Mouse (Mus musculus) thymus, postnatal 10 days (tissue): ENCODE measurements around the gene Actrt2.

ENCODE experiments used
- DNase-seq, 2 experiments: peaks; one replicate each; pipeline ENCODE4 v3.0.0; 2021; ENCODE audit warnings: low spot score in 2 of 2

Gene Actrt2

GRCm38 (mm10) chr4:154683068-154683752 is 15.5 kb upstream of the Actrt2 start:
- no peak for DNase-seq

GRCm38 (mm10) chr4:154682311-154682710 is 14.6 kb upstream of the Actrt2 start:
- no peak for DNase-seq

DNA sequence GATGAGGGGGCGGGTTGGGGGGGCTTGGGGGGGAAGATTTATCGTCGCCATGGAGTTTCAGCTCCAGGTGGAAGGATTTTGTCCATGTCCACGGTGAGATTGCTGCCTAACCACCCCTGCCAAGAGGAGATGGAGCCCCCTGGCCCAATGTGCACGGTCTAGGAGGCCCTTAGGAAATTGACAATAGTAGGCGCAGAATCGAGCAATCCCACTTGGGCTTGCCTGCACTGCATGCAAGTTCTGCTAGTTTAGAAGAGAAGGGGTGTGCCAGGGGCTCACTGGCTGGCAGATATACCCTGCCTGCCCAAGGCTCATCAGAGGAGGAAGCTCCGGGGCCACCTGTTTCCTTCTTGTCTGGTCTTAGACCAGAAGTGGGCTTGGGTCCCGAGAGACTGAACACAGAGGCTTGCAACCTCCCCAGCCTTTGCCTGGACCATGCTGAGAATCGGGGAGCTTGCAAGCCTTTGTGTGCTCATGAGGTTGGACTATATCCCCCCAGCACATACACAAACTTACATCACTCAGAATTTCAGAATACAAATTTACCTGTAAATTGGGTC is 7.9 kb upstream of the Actrt2 start:
- DNase-seq = no peak

DNA sequence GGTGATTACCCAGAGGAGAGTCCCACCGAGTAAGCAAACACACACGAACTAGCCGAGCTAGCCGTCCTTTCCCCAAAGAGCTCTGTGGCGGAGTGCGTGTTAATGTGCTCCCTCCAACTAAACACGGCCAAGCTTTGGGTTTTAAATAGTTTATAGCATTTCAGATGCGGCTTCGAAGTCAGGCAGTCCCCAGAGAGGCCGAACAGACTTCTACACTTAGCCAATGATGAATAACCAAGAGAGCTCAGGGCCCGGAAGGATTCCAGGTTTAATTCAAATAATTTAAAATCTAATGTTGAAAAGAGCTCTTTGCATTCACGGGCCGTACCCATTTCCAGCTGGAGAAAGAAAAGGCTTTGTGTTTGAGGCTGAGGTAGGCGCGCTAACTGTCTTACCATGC is 7.3 kb upstream of the Actrt2 start:
- no peak for DNase-seq

DNA sequence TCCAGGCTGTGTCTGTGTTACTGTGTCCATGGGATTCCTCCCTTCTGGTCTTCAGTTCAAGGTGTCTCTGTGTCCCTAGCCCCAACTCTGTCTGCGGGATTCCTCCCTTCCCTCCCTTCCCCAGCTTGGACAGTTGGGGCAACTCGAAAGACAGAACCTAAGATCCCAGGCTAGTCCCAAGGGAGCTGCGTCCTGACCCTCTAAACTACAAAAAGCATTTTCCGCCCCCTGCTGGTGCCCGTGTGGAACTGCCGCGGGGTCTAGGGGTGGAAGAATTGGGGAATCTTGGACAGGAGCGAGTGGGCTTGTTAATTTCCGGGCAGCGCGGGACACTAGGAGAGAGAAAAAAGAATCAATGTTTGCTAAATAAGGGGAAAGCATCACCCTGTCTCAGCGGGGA is 6.9 kb upstream of the Actrt2 start:
- DNase-seq = peak in 1 of 2 experiments; percentile 35

DNA sequence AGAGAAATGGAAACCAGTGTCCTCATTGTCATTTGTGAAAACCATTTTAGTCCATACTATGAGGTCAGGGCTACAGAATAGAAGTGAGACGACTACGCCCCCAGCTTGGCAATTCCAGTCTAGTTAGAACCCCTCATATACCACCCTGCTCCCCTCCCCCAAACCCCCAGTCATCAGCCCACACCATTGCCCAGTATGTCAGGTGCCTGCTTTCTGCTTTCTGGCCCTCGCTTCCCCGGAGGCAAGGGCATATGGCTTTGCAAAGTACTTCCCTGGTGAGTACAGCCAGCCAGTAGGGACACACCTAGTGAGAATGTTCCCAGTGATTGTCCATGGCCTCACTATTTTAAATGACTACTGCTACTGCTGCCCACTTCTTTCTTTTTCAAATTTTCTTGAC is 6.3 kb upstream of the Actrt2 start:
- DNase-seq = no peak

GRCm38 (mm10) chr4:154672027-154672426 is 4.4 kb upstream of the Actrt2 start:
- DNase-seq = no peak

- no peak for DNase-seq
Measured at GRCm38 (mm10) chr4:154671232-154671912, 3.7 kb upstream of the Actrt2 start.

- DNase-seq = no peak
Measured at GRCm38 (mm10) chr4:154662681-154663215, 4.9 kb downstream of the Actrt2 start.

DNA sequence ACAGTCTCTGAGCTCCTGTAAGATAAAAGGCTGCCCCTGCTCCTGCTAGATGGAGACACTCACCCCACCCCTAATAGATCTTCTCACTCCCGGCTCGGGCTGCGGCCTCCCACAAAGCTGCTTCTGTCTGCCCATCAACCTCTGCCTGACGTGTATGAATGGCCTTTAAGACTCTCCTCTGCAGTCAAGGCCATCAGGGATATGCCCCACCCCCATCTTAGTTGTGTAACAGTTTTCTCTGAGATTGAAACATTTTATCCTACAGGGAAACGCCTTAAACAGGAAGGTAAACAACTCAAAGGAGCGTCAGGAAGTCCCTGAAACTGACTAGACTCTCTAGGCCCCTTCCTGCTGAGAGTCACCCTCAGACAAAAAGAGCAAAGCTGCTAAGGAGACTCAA is 6.4 kb downstream of the Actrt2 start:
- DNase-seq = no peak

GRCm38 (mm10) chr4:154660025-154660424 is 7.6 kb downstream of the Actrt2 start:
- no peak for DNase-seq

DNA sequence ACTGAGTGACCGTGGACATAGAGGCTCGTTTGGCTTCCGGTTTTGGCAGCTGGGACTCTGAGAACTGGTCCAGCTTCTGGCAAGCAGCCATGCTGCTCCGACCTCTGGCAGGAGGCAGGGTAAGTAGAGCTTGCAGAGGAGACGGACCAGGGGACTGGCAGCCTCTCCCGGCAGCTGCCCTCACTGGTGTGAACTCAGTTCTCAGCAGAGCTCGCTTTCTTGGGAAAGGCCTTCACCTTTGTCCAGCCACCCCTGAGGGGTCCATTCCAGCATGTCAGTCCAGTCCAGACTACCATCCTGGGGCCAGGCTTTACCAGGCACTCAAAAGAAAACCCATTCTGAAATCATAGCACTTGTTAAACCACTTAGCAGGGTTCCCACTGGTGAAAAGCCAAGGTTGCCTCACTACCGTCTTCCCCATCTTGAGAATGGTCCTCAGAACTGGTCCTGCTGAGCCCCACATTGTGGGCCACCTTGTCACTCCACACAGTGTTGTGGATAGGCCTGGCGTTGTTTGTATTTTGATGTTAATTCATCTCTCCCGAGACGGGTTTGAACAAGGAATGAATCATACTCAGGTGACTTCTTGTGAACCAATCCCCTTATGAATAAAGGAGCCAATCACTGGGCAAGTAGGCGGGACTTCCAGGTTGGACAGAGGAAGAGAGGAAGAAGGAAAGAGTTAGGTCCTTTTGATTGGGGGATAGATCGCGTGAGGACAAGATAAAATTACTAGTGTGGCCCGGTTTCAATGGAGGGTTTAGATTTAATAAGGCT is 12.3 kb downstream of the Actrt2 start:
- DNase-seq = no peak

DNA sequence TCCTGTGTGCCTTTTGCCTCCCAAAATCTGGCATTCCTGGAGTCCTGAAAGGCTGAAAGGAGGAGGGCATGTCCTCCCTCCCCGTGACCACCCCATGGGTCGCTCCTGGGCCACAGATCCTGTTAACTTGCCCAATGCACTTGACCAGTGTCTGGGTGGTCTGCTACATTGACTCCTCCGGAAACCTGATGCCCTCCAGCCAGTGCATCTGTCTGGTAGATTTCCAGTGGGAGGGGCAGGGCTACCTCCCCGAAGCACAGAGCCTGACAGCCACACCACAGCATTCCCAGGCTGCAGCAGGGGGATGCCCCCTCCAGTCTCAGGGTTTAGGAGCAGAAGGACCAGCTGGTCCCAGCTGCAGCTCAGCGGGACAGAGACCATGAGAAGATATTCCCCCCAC is 15.2 kb downstream of the Actrt2 start:
- no peak for DNase-seq

DNA sequence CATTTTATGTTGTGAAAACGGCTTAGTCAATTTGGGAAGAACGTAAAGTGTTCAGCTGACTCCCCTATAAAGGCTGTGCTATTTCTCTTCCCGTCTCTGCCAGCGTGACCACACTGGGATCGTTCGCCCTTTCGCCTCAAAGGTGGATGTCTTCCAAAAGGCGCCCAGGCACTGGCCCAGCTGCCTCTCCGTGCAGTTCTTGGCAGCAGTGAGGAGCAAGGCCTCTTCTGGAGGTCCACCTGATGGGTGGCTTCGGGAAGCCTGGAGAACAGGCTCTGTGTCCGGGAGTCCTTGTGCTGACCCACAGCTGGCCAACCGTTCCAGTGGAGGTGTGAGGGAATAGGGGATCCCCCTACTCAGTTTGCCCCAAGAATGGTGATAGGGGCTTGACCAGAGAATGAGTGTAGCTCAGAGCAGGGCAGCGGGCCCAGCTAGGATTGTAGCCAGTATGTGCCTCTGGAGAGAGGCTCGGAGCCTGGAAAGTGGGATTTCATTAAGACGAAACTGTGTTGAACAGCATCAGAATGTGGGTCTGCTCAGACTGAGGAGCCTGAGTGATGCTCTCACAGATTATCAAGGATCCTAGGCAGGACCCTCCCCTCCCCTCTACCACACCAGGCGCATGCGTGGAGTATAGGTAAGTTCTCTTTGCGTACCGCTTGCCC is 18.5 kb downstream of the Actrt2 start:
- DNase-seq = no peak

DNA sequence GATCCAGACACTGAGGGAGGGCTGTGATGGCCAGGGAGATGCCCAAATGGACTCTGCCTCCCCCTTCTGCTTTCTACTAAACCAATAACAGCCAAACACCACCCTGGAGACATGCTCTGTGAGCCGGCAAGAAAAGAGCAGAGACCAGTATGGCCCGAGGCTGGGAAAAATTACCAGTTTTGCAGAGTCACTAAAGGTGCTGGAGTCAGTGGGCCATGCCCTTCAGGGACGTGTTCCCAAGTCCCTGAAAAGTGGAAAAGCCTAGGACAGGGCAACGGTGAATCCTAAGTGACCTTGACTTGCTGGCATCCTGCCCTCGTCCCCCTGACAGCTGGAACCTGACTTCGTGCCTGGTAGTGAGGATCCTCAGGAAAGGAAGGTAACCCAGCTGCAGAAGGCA is 25.2 kb downstream of the Actrt2 start:
- DNase-seq = no peak

DNA sequence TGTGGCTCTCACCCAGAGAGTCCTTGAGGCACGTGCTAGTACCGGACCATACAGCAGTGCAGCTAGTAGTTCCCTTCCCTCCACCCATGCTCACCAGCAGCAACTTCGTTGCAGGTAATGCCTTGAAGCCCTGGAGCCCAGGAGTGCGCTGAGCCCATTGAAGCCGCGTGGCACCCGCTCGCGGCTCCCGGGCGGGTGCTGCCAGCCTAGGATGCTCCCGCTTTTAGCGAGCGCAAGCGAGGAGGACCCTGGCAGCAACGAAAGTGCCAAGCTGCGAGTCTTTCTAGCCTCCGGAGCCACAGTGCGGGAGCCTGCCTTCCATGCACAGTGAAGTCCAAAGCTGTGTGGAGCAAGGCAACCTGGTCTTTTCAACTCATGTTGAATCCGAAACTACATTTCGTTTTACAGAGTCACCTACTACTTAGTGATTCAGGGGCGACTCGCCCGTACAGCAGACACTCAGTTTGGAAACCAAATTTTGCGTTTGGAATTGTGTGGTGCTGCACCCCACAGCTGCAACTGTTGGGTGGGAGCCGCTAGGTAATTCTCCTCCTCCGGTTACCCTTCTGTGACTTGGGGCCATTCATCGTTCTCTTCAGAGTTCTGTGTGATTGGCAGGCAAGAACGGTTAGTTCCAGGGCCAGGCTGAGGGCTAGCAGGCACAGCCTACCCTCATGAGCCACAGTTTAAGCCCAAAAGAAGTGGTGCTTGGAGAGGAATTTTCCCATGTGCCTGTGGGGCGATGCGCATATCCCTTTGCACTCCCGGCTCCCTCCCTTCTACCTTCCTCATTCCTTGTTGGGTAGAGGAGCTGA is 26.2 kb downstream of the Actrt2 start:
- DNase-seq = no peak

GRCm38 (mm10) chr4:154640443-154641295 is 27.0 kb downstream of the Actrt2 start:
- DNase-seq = no peak

DNA sequence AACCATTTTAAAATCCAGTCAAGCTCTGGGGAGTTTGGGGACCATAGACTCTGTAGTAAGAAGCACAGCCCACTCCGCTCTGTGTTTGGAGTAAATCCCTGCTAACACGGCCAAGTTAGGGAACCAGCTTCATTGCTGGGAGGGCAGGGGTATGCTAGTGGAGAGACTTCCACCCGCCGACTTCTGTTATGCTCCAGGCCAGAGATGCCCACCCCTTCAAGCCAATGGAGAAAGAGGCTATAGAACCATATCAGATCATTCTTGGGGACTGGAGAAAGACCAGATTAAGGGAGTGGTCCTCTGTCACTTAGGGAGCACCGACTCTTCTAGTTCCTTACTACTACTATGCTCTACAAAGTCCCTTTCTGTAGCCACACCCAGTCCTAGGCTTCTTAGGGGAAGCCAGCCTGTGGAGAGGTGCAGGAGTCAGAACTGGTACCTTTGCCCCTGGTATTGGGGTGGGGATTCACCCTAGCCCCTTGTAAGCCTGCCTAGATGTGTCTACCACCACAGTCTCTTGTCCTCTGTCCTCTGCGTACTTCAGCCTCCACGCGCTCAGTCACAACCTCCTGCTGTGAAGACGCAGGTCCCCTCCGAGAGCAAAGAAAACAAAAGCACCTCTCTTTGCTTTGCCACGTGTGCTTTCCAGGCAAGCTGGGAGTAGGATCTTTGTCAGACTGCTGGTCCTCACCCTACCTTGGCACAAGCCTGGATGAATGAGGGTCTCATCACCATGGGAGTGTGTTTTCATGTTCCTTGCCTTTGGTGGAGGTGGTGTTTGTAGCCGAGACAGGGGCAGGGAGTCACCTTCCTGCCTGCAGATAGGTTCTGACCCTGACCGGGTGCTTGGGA is 27.9 kb downstream of the Actrt2 start:
- DNase-seq = no peak

DNA sequence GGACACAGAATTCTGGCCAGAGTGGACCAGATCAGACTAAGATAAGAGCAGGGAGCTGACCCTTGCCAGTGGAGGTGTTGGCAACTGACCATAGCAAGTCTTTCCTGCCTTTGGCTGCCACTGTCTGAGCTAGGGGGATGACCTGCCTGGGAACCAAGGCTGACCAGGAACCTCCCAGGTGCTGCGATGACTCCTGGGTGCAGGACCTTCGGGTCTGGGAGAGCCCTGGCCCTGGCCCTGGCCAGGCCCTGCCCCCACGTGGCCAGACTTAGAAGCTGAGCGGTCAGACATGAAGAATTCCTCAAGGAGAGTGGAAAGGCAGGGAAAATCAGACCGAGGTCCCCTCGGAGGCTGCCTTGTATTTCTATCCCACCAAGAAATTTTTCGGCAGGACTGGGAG is 28.5 kb downstream of the Actrt2 start:
- no peak for DNase-seq
